Mouse (Mus musculus): Measurements from ENCODE around the gene Myo5c. TPM values are rescaled to one million over a fixed set of nuclear protein-coding genes. Genes with fewer than 3 reads are reported as not detected.
A peak's percentile ranks its signal among the peaks of the same experiment; 100 is the strongest.

The Myo5c gene
- polyA plus RNA-seq, 1 experiment from 2014 or later = 0.95 TPM

GRCm38 (mm10) chr9:75315238-75315637, 83.4 kb downstream of the Myo5c start:
- no peaks in the 10 kb centered on the region for H3K27me3 ChIP-seq (ENCODE audit: control insufficient read depth, insufficient read depth, low read length)
- ATAC-seq (ENCODE audit: insufficient number of reproducible peaks, low FRiP score, low TSS enrichment, low read depth) (no peak), DNase-seq (ENCODE audit: low spot score) (no peak)
- peak overlapping the region; percentile 94 for H3K4me2 ChIP-seq (ENCODE audit: low read depth, severe bottlenecking)
- no peak overlapping the region for H3K4me3 ChIP-seq (ENCODE audit: low read depth, low read length)
- no peak overlapping the region for H3K27ac ChIP-seq (replicated peaks; ENCODE audit: low read depth, low read length)
- no peak overlapping the region for H3K9ac ChIP-seq (ENCODE audit: low read length)
- H3K9me3 ChIP-seq (ENCODE audit: control insufficient read depth, low read length) = no peaks in the 10 kb centered on the region
- peaks cover 7% of the 10 kb centered on the region; the same call in 1 of the 2 replicates for H3K4me1 ChIP-seq (ENCODE audit: control insufficient read depth, insufficient read depth, low read length)
- H3K36me3 ChIP-seq (ENCODE audit: control insufficient read depth, insufficient read depth, low read length) = no peaks in the 10 kb centered on the region
- WGBS = 69% methylated on average over 3 of the region's 3 CpGs

- ATAC-seq (ENCODE audit: insufficient number of reproducible peaks, low FRiP score, low TSS enrichment, low read depth) (no peak), DNase-seq (ENCODE audit: low spot score) (no peak)
- Histone ChIP-seq H3K9me3 (ENCODE audit: control insufficient read depth, low read length) (no peaks in the 10 kb centered on the region), H3K4me2 (ENCODE audit: low read depth, severe bottlenecking) (no peak overlapping the region), H3K4me3 (ENCODE audit: low read depth, low read length) (no peak overlapping the region), H3K27me3 (ENCODE audit: control insufficient read depth, insufficient read depth, low read length) (no peaks in the 10 kb centered on the region), H3K9ac (ENCODE audit: low read length) (no peak overlapping the region), H3K4me1 (ENCODE audit: control insufficient read depth, insufficient read depth, low read length) (peaks cover 7% of the 10 kb centered on the region; the same call in 1 of the 2 replicates), H3K36me3 (ENCODE audit: control insufficient read depth, insufficient read depth, low read length) (no peaks in the 10 kb centered on the region), H3K27ac (replicated peaks; ENCODE audit: low read depth, low read length) (no peak overlapping the region)
- WGBS = 85% methylated on average over 6 of the region's 6 CpGs
Observed at GRCm38 (mm10) chr9:75316771-75317170, 85.0 kb downstream of the Myo5c start.

GRCm38 (mm10) chr9:75318196-75318595, 86.4 kb downstream of the Myo5c start:
- H3K4me2 ChIP-seq (ENCODE audit: low read depth, severe bottlenecking) = no peak overlapping the region
- H3K36me3 ChIP-seq (ENCODE audit: control insufficient read depth, insufficient read depth, low read length) = no peaks in the 10 kb centered on the region
- H3K27me3 ChIP-seq (ENCODE audit: control insufficient read depth, insufficient read depth, low read length) = no peaks in the 10 kb centered on the region
- DNase-seq (ENCODE audit: low spot score) = no peak
- ATAC-seq (ENCODE audit: insufficient number of reproducible peaks, low FRiP score, low TSS enrichment, low read depth) = no peak
- WGBS = 96% methylated on average over 2 of the region's 2 CpGs
- no peak overlapping the region for H3K27ac ChIP-seq (replicated peaks; ENCODE audit: low read depth, low read length)
- no peaks in the 10 kb centered on the region for H3K9me3 ChIP-seq (ENCODE audit: control insufficient read depth, low read length)
- no peak overlapping the region for H3K9ac ChIP-seq (ENCODE audit: low read length)
- H3K4me1 ChIP-seq (ENCODE audit: control insufficient read depth, insufficient read depth, low read length) = peaks cover 7% of the 10 kb centered on the region; the same call in 1 of the 2 replicates
- no peak overlapping the region for H3K4me3 ChIP-seq (ENCODE audit: low read depth, low read length)

- no peaks in the 10 kb centered on the region for H3K9me3 ChIP-seq (ENCODE audit: control insufficient read depth, low read length)
- no peak overlapping the region for H3K4me2 ChIP-seq (ENCODE audit: low read depth, severe bottlenecking)
- 81% methylated on average over 3 of the region's 3 CpGs for WGBS
- DNase-seq (ENCODE audit: low spot score) = no peak
- no peak for ATAC-seq (ENCODE audit: insufficient number of reproducible peaks, low FRiP score, low TSS enrichment, low read depth)
- H3K4me3 ChIP-seq (ENCODE audit: low read depth, low read length) = no peak overlapping the region
- peaks cover 7% of the 10 kb centered on the region; the same call in 1 of the 2 replicates for H3K4me1 ChIP-seq (ENCODE audit: control insufficient read depth, insufficient read depth, low read length)
- no peaks in the 10 kb centered on the region for H3K27me3 ChIP-seq (ENCODE audit: control insufficient read depth, insufficient read depth, low read length)
- no peak overlapping the region for H3K27ac ChIP-seq (replicated peaks; ENCODE audit: low read depth, low read length)
- no peaks in the 10 kb centered on the region for H3K36me3 ChIP-seq (ENCODE audit: control insufficient read depth, insufficient read depth, low read length)
- no peak overlapping the region for H3K9ac ChIP-seq (ENCODE audit: low read length)
Observed at GRCm38 (mm10) chr9:75319365-75319764, 87.5 kb downstream of the Myo5c start.

- Histone ChIP-seq H3K4me2 (ENCODE audit: low read depth, severe bottlenecking) (no peak overlapping the region), H3K4me3 (ENCODE audit: low read depth, low read length) (no peak overlapping the region), H3K27me3 (ENCODE audit: control insufficient read depth, insufficient read depth, low read length) (no peaks in the 10 kb centered on the region), H3K9ac (ENCODE audit: low read length) (no peak overlapping the region), H3K4me1 (ENCODE audit: control insufficient read depth, insufficient read depth, low read length) (no peaks in the 10 kb centered on the region), H3K36me3 (ENCODE audit: control insufficient read depth, insufficient read depth, low read length) (no peaks in the 10 kb centered on the region), H3K27ac (replicated peaks; ENCODE audit: low read depth, low read length) (no peak overlapping the region), H3K9me3 (ENCODE audit: control insufficient read depth, low read length) (no peaks in the 10 kb centered on the region)
- DNase-seq (ENCODE audit: low spot score) (no peak), ATAC-seq (ENCODE audit: insufficient number of reproducible peaks, low FRiP score, low TSS enrichment, low read depth) (no peak)
- 72% methylated on average over 13 of the region's 13 CpGs for WGBS
Observed at GRCm38 (mm10) chr9:75322099-75322885, 90.5 kb downstream of the Myo5c start.

- DNase-seq (ENCODE audit: low spot score) (no peak), ATAC-seq (ENCODE audit: insufficient number of reproducible peaks, low FRiP score, low TSS enrichment, low read depth) (no peak)
- 95% methylated on average over 3 of the region's 3 CpGs for WGBS
- Histone ChIP-seq H3K36me3 (ENCODE audit: control insufficient read depth, insufficient read depth, low read length) (no peaks in the 10 kb centered on the region; the same call in 1 of the 2 replicates), H3K4me2 (ENCODE audit: low read depth, severe bottlenecking) (no peak overlapping the region), H3K4me3 (ENCODE audit: low read depth, low read length) (no peak overlapping the region), H3K4me1 (ENCODE audit: control insufficient read depth, insufficient read depth, low read length) (no peaks in the 10 kb centered on the region), H3K27ac (replicated peaks; ENCODE audit: low read depth, low read length) (no peak overlapping the region), H3K27me3 (ENCODE audit: control insufficient read depth, insufficient read depth, low read length) (no peaks in the 10 kb centered on the region), H3K9me3 (ENCODE audit: control insufficient read depth, low read length) (no peaks in the 10 kb centered on the region), H3K9ac (ENCODE audit: low read length) (no peak overlapping the region)
Observed at GRCm38 (mm10) chr9:75328047-75328446, 96.2 kb downstream of the Myo5c start.

- 92% methylated on average over 8 of the region's 8 CpGs for WGBS
Observed at GRCm38 (mm10) chr9:75330821-75331220, 99.0 kb downstream of the Myo5c start.

GRCm38 (mm10) chr9:75334440-75334839, 102.6 kb downstream of the Myo5c start:
- WGBS = 80% methylated on average over 4 of the region's 4 CpGs

More at GRCm38 (mm10) chr9:75330821-75331220, 99.0 kb downstream of the Myo5c start:
- ATAC-seq (ENCODE audit: insufficient number of reproducible peaks, low FRiP score, low TSS enrichment, low read depth) (no peak), DNase-seq (ENCODE audit: low spot score) (no peak)
- Histone ChIP-seq H3K9me3 (ENCODE audit: control insufficient read depth, low read length) (no peaks in the 10 kb centered on the region), H3K27ac (replicated peaks; ENCODE audit: low read depth, low read length) (no peak overlapping the region), H3K9ac (ENCODE audit: low read length) (no peak overlapping the region), H3K4me2 (ENCODE audit: low read depth, severe bottlenecking) (no peak overlapping the region), H3K36me3 (ENCODE audit: control insufficient read depth, insufficient read depth, low read length) (peaks cover 2% of the 10 kb centered on the region; the same call in 1 of the 2 replicates), H3K4me1 (ENCODE audit: control insufficient read depth, insufficient read depth, low read length) (no peaks in the 10 kb centered on the region), H3K4me3 (ENCODE audit: low read depth, low read length) (no peak overlapping the region), H3K27me3 (ENCODE audit: control insufficient read depth, insufficient read depth, low read length) (no peaks in the 10 kb centered on the region)

More at GRCm38 (mm10) chr9:75334440-75334839, 102.6 kb downstream of the Myo5c start:
- H3K4me2 ChIP-seq (ENCODE audit: low read depth, severe bottlenecking) = no peak overlapping the region
- H3K4me1 ChIP-seq (ENCODE audit: control insufficient read depth, insufficient read depth, low read length) = no peaks in the 10 kb centered on the region
- peaks cover 2% of the 10 kb centered on the region; the same call in 1 of the 2 replicates for H3K36me3 ChIP-seq (ENCODE audit: control insufficient read depth, insufficient read depth, low read length)
- ATAC-seq (ENCODE audit: insufficient number of reproducible peaks, low FRiP score, low TSS enrichment, low read depth) (no peak), DNase-seq (ENCODE audit: low spot score) (no peak)
- no peak overlapping the region for H3K9ac ChIP-seq (ENCODE audit: low read length)
- H3K4me3 ChIP-seq (ENCODE audit: low read depth, low read length) = no peak overlapping the region
- no peaks in the 10 kb centered on the region for H3K27me3 ChIP-seq (ENCODE audit: control insufficient read depth, insufficient read depth, low read length)
- no peak overlapping the region for H3K27ac ChIP-seq (replicated peaks; ENCODE audit: low read depth, low read length)
- no peaks in the 10 kb centered on the region for H3K9me3 ChIP-seq (ENCODE audit: control insufficient read depth, low read length)
